In genomic region chr1:162358036-162358435, GRCm38 (mm10) we compare ENCODE assay signal across 7 mouse cellular contexts.
DNase-seq lines count a peak whose midpoint lies in the region; ATAC-seq and TF ChIP-seq lines count a peak whose summit lies in the region.

No protein-coding gene starts in this region.

- intact Hi-C loops in left cerebral cortex, postnatal 4 days (cut with DNase I) = loop anchor here (10.0 kb wide), 1 partner anchor 177 kb away; no protein-coding TSS in a partner anchor
- intact Hi-C loops in left cerebral cortex, postnatal 36 days (cut with DNase I) = loop anchor here (10.0 kb wide), 3 partner anchors 117 to 307 kb away; partner anchors contain the start of gene Dnm3

- H3K27me3 ChIP-seq in Patski = no peaks in the 10 kb centered on the region
- no peaks in the 10 kb centered on the region for H3K27me3 ChIP-seq in hindbrain, embryonic 15.5 days

- in situ Hi-C loops in Patski (cut with MboI; ENCODE audit: low pct_unique_long_range_greater_than_20kb) = loop anchor here (10.0 kb wide), 1 partner anchor 307 kb away; no protein-coding TSS in a partner anchor

- H3K27ac ChIP-seq in hindbrain, embryonic 15.5 days (replicated peaks) = 0 out of 2 replicates have a peak overlapping the region, but pooled peaks have one; percentile 32

- H3K9ac ChIP-seq in hindbrain, embryonic 15.5 days = no peak overlapping the region

- H3K36me3 ChIP-seq in hindbrain, embryonic 15.5 days = no peaks in the 10 kb centered on the region

- CTCF ChIA-PET in Patski (lab: Charles Lee) = interaction anchor here (0.8 to 3.4 kb wide), 13 partner anchors 20 to 307 kb away, joined by 3 to 35 read pairs (median 5); partner anchors contain the start of genes Dnm3 and Mettl13

- ATAC-seq in Patski = no peak
- no peak for ATAC-seq in hindbrain, embryonic 15.5 days (ENCODE audit: low FRiP score, low read depth)

- DNase-seq in left cerebral cortex, postnatal 4 days = peak; percentile 48
- no peak for DNase-seq in left cerebral cortex, postnatal 36 days (ENCODE audit: low spot score in 2 of 2)
- no peak for DNase-seq in Patski (ENCODE audit: low read depth, low spot score)
- DNase-seq in cerebellum, adult 9-10 months = peak; percentile 79
- DNase-seq in mesoderm, embryonic 11.5 days (ENCODE audit: low read depth, low spot score) = peak; percentile 53
- DNase-seq in spleen, adult 12 weeks (ENCODE audit: low spot score) = no peak

- TF ChIP-seq CTCF in Patski (IDR thresholded peaks at IDR 0.05) = peak; percentile 91

- no peak overlapping the region for H3K4me3 ChIP-seq in hindbrain, embryonic 15.5 days

- no peaks in the 10 kb centered on the region for H3K9me3 ChIP-seq in hindbrain, embryonic 15.5 days

- no peak overlapping the region for H3K4me2 ChIP-seq in hindbrain, embryonic 15.5 days

- peaks cover 30% of the 10 kb centered on the region for H3K4me1 ChIP-seq in hindbrain, embryonic 15.5 days (replicated peaks)

- WGBS in hindbrain, embryonic 15.5 days = 38% methylated on average over 8 of the region's 8 CpGs

- POLR2A ChIA-PET in Patski (lab: Charles Lee) = interaction anchor here (0.6 to 1.5 kb wide), 3 partner anchors 117 to 331 kb away, joined by 3 to 4 read pairs (median 4); no protein-coding TSS in a partner anchor

Comparison
In these comparisons a context has a peak if more than half of its experiments do, and no peak if none do; other contexts are left out.
1. DNase-seq: peak in left cerebral cortex, postnatal 4 days (single experiment), cerebellum, adult 9-10 months (single experiment) and mesoderm, embryonic 11.5 days (single experiment); none in left cerebral cortex, postnatal 36 days (0 of 2), Patski (single experiment) and spleen, adult 12 weeks (single experiment).